ENCODE assay signal across 51 mouse cellular contexts in the genomic region with DNA sequence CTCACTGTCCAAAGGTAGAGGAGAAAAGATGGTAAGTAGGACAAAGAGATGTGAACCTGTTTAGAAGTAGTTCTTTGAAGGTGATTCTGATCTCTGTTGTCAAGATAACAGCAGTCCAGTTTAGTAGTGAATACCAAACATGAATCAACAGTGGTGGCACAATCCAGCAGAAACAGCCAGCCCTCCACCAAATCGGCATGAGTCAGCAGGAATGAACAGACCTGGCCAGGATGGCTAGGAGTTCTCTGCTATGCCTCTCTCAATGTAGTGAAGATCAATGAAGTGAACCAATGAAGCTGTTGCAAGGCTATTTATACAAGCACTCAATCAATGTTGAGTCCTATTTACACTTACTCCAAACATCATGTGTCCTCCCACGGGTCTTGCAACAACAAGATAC. TPM values are rescaled to one million over a fixed set of nuclear protein-coding genes. Genes with fewer than 3 reads are reported as not detected.
"Had no signal": no experiment of that assay in that cellular context is flagged by ENCODE, and none has a peak within 500 bp of the region (broad histone marks: within the 10 kb centered on the region; RNA-seq: fewer than 3 reads in every experiment).

No protein-coding gene starts in this region.

- ATAC-seq: hindbrain, embryonic 16.5 days; hindbrain, postnatal 0 days; inflammation-experienced regulatory T-cells, adult 6 months; intestine, embryonic 15.5 days; intestine, embryonic 16.5 days; intestine, postnatal 0 days had no signal

- H3K9me3 ChIP-seq: heart, embryonic 10.5 days; heart, embryonic 15.5 days; hindbrain, embryonic 12.5 days; hindbrain, embryonic 15.5 days; intestine, embryonic 15.5 days; kidney, embryonic 15.5 days had no signal

- H3K9ac ChIP-seq: heart, embryonic 12.5 days; heart, embryonic 13.5 days; heart, embryonic 15.5 days; hindbrain, embryonic 12.5 days; hindbrain, embryonic 13.5 days; hindbrain, embryonic 14.5 days; hindbrain, embryonic 15.5 days; intestine, embryonic 15.5 days; kidney, embryonic 15.5 days had no signal

- H3K27ac ChIP-seq: heart, embryonic 10.5 days; heart, embryonic 13.5 days; heart, embryonic 15.5 days; hindbrain, embryonic 10.5 days; hindbrain, embryonic 12.5 days; hindbrain, embryonic 13.5 days; hindbrain, embryonic 14.5 days; hindbrain, embryonic 15.5 days; hindbrain, postnatal 0 days; intestine, embryonic 15.5 days; kidney, embryonic 15.5 days; kidney, postnatal 0 days; layer of hippocampus, adult 2 months had no signal

- H3K27me3 ChIP-seq: heart, embryonic 12.5 days; heart, embryonic 13.5 days; heart, embryonic 15.5 days; hindbrain, embryonic 12.5 days; hindbrain, embryonic 13.5 days; hindbrain, embryonic 15.5 days; intestine, embryonic 15.5 days; kidney, embryonic 15.5 days had no signal

- H3K36me3 ChIP-seq: heart, embryonic 10.5 days; heart, embryonic 12.5 days; heart, embryonic 13.5 days; heart, embryonic 15.5 days; hindbrain, embryonic 10.5 days; hindbrain, embryonic 12.5 days; hindbrain, embryonic 13.5 days; hindbrain, embryonic 15.5 days; intestine, embryonic 15.5 days; kidney, embryonic 15.5 days had no signal

- DNase-seq: heart, postnatal 10 days; heart, postnatal 14 days; heart, postnatal 36 days; heart, postnatal 4 days; kidney, adult 11 months; kidney, adult 18-20 months; kidney, adult 2 months; kidney, adult 8-10 months; kidney, adult 9 months; kidney, postnatal 10 days; kidney, postnatal 14 days; kidney, postnatal 25 days; kidney, postnatal 36 days; kidney, postnatal 4 days; layer of hippocampus, adult 9-11 months; layer of hippocampus, postnatal 36 days had no signal

- H3K4me2 ChIP-seq: heart, embryonic 11.5 days; heart, embryonic 12.5 days; heart, embryonic 13.5 days; heart, embryonic 15.5 days; hindbrain, embryonic 12.5 days; hindbrain, embryonic 13.5 days; hindbrain, embryonic 14.5 days; hindbrain, embryonic 15.5 days; intestine, embryonic 15.5 days; kidney, embryonic 15.5 days had no signal

- H3K4me3 ChIP-seq: heart, embryonic 10.5 days; heart, embryonic 12.5 days; heart, embryonic 13.5 days; heart, embryonic 15.5 days; hindbrain, embryonic 10.5 days; hindbrain, embryonic 12.5 days; hindbrain, embryonic 13.5 days; hindbrain, embryonic 15.5 days; intestine, embryonic 15.5 days; kidney, embryonic 15.5 days; layer of hippocampus, adult 2 months had no signal

- H3K4me1 ChIP-seq: heart, embryonic 10.5 days; heart, embryonic 12.5 days; heart, embryonic 13.5 days; heart, embryonic 15.5 days; hindbrain, embryonic 10.5 days; hindbrain, embryonic 12.5 days; hindbrain, embryonic 13.5 days; hindbrain, embryonic 15.5 days; intestine, embryonic 15.5 days; kidney, embryonic 15.5 days had no signal

RNA-seq across cellular contexts. Expression of gene Olfr464, which starts 9.6 kb away (rescaled TPM):
- total RNA-seq: heart, postnatal 10 days; heart, postnatal 14 days; heart, postnatal 25 days; heart, postnatal 36 days; heart, postnatal 4 days; hematopoietic stem cell, adult 5-6 weeks; layer of hippocampus, adult 18-20 months; layer of hippocampus, adult 2 months; layer of hippocampus, adult 8-10 months; layer of hippocampus, postnatal 10 days; layer of hippocampus, postnatal 14 days; layer of hippocampus, postnatal 25 days; layer of hippocampus, postnatal 36 days had no signal
- polyA plus RNA-seq: heart, embryonic 10.5 days; heart, embryonic 11.5 days; heart, embryonic 12.5 days; heart, embryonic 13.5 days; heart, embryonic 14.5 days; heart, embryonic 15.5 days; heart, embryonic 16.5 days; heart, postnatal 0 days; hindbrain, embryonic 10.5 days; hindbrain, embryonic 11.5 days; hindbrain, embryonic 12.5 days; hindbrain, embryonic 14.5 days; inflammation-experienced regulatory T-cells, adult 6 months; intestine, embryonic 14.5 days; intestine, embryonic 15.5 days; intestine, embryonic 16.5 days; intestine, postnatal 0 days; kidney, adult 2 months; kidney, embryonic 14.5 days; kidney, embryonic 15.5 days; kidney, embryonic 16.5 days; kidney, postnatal 0 days; large intestine, adult 2 months had no signal

RNA-seq across cellular contexts. Expression of gene Olfr463, which starts 33.2 kb away (rescaled TPM):
- total RNA-seq: heart, postnatal 10 days; heart, postnatal 14 days; heart, postnatal 25 days; heart, postnatal 36 days; heart, postnatal 4 days; hematopoietic stem cell, adult 5-6 weeks; hindbrain, postnatal 0 days; layer of hippocampus, adult 18-20 months; layer of hippocampus, adult 2 months; layer of hippocampus, adult 8-10 months; layer of hippocampus, postnatal 10 days; layer of hippocampus, postnatal 14 days; layer of hippocampus, postnatal 25 days; layer of hippocampus, postnatal 36 days; left cerebral cortex, adult 18-20 months had no signal
- polyA plus RNA-seq: heart, embryonic 10.5 days; heart, embryonic 11.5 days; heart, embryonic 12.5 days; heart, embryonic 13.5 days; heart, embryonic 14.5 days; heart, embryonic 15.5 days; heart, embryonic 16.5 days; heart, postnatal 0 days; hindbrain, embryonic 10.5 days; hindbrain, embryonic 11.5 days; hindbrain, embryonic 12.5 days; hindbrain, embryonic 13.5 days; hindbrain, embryonic 14.5 days; hindbrain, embryonic 15.5 days; hindbrain, embryonic 16.5 days; hindbrain, postnatal 0 days; inflammation-experienced regulatory T-cells, adult 6 months; intestine, embryonic 14.5 days; intestine, embryonic 15.5 days; intestine, embryonic 16.5 days; intestine, postnatal 0 days; kidney, adult 2 months; kidney, embryonic 14.5 days; kidney, embryonic 15.5 days; kidney, embryonic 16.5 days; kidney, postnatal 0 days; large intestine, adult 2 months had no signal

RNA-seq across cellular contexts. Expression of gene Olfr462, which starts 38.3 kb away (rescaled TPM):
- total RNA-seq: heart, postnatal 10 days; heart, postnatal 14 days; heart, postnatal 25 days; heart, postnatal 36 days; heart, postnatal 4 days; hematopoietic stem cell, adult 5-6 weeks; hindbrain, postnatal 0 days; layer of hippocampus, adult 18-20 months; layer of hippocampus, adult 2 months; layer of hippocampus, adult 8-10 months; layer of hippocampus, postnatal 10 days; layer of hippocampus, postnatal 14 days; layer of hippocampus, postnatal 25 days; layer of hippocampus, postnatal 36 days; left cerebral cortex, adult 18-20 months had no signal
- polyA plus RNA-seq: heart, embryonic 10.5 days; heart, embryonic 11.5 days; heart, embryonic 12.5 days; heart, embryonic 13.5 days; heart, embryonic 14.5 days; heart, embryonic 15.5 days; heart, embryonic 16.5 days; heart, postnatal 0 days; hindbrain, embryonic 10.5 days; hindbrain, embryonic 11.5 days; hindbrain, embryonic 12.5 days; hindbrain, embryonic 13.5 days; hindbrain, embryonic 14.5 days; hindbrain, embryonic 15.5 days; hindbrain, embryonic 16.5 days; hindbrain, postnatal 0 days; inflammation-experienced regulatory T-cells, adult 6 months; intestine, embryonic 14.5 days; intestine, embryonic 15.5 days; intestine, embryonic 16.5 days; intestine, postnatal 0 days; kidney, adult 2 months; kidney, embryonic 14.5 days; kidney, embryonic 15.5 days; kidney, embryonic 16.5 days; kidney, postnatal 0 days; large intestine, adult 2 months had no signal

RNA-seq across cellular contexts. Expression of gene Epx, which starts 55.0 kb away (rescaled TPM):
- total RNA-seq: heart, postnatal 10 days; heart, postnatal 14 days; heart, postnatal 25 days; heart, postnatal 36 days; heart, postnatal 4 days; layer of hippocampus, adult 2 months; layer of hippocampus, postnatal 36 days; left cerebral cortex, adult 18-20 months had no signal
- polyA plus RNA-seq: heart, embryonic 11.5 days; hindbrain, embryonic 10.5 days; hindbrain, embryonic 11.5 days; hindbrain, embryonic 13.5 days; hindbrain, embryonic 14.5 days; inflammation-experienced regulatory T-cells, adult 6 months; intestine, postnatal 0 days; kidney, adult 2 months had no signal
